Mouse (Mus musculus) spleen, postnatal 4 days (tissue): ENCODE data around the gene Gm20662.

Source experiments
- DNase-seq, 2 experiments: peaks; one replicate each; pipeline ENCODE4 v3.0.0; 2022; ENCODE audit warnings: low spot score in 2 of 2

Gene Gm20662

DNA sequence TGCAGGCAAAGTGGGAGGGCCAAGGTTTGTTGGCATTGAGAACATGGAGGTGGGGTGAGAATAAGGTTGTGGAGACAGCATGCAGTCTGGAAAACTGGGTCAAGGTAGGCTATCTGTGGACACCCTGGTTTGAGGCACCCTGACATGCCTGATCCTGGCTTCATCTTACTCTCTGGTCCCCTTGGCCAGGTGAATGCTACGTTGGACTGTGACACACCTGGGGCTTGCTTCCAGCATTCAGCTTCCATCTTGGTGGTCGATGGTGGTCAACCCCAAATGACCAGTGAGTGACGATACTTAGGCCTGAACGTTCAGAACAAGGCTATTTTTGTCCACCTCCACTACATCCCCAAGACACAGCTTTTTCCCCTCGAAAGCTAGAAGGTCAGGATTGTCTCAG lies at the start of gene Gm20662:
TSS of gene Gm20662 (plus strand) at position 301 of the 400 bp plus-strand sequence.
- no peak for DNase-seq

DNA sequence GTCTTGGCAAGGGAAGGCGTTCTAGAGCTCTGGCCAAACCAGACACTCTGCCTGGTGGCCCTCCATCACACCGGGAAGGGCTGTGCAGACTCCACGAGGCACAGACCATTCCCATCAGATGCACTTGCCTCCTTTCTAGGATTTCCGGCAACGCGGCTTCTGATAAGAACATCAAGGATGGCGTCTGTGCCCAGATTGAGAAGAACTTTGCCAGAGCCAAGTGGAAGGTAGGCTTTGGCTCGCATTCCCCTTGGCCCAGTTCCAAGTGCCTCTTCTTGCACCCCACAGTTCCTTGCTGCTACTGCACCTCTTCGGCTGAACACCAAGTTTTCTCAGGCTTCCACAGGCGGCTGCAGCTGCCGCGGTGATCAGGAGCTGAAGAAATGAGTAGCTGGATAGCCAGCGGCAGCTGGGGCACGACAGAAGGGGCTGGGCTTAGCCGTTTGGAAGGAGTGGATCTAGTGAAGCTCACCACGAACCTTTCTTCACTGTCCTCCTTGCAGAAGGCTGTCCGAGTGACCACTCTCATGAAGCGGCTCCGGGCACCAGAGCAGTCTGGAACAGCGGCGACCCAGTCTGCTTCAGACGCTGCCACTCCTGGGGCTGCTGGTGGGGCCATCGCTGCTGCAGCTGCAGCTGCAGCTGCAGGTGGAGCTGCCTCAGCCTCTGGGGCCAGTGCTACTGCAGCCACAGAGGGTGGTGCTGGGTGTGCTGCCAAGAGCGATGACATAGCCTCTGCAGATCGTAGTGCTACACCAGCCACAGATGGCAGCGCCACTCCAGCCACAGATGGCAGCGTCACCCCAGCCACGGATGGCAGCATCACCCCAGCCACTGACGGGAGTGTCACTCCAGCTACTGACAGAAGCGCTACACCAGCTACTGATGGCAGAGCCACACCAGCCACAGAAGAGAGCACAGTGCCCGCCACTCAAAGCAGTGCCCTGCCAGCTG lies 48.6 kb upstream of the Gm20662 start:
- DNase-seq, result no peak

DNA sequence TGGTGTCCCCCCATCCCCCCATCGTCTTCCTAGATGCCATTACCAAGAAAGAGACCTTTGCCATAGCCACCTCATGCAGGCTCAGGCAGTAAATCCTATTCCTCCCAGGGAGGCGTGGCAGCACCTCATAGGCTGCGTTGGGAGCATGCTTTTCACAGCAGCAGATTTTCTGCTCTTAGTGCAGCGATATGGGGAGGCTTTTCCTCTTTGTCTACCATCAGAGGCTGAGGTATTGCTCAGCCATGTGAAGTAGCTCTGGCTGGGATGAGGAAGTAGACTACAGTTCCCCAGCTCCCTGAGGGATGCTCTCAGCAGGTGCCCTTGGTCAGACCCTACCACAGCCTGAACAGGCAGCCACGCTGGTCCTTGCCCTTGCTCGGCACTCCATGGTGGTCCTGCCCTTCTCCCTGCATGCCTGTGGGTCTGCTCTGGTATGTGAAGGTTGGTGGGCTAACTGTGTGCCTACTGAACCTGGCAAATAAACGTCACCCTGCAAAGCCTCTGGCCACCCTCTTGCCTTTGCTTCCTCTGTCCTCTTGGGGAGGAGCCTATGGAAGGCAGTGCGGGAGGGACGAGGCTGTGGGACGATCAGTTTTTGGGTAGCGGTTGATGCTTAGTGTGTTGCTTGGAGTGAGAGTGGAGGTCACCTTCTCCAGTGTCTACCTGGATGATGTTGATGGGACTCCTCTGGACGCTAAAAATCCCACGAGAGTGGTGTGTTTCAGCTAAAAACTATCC lies 46.8 kb upstream of the Gm20662 start:
- DNase-seq, result no peak

DNA sequence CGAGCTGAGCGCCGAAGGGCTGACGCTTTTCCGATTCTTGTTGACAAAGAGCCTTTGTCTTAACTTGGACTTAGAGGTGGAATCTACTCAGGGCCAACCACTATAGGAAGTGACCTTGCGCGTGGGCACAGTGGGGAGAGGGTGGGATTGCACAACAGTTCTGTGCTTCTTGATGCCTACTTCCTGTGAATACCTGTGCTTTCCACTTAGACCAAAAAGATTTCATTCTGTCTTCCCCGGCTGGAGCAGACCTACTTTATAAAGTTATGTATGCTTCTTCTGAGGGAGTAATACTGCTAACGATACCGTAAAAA lies 46.3 kb upstream of the Gm20662 start, which contains the start of gene Traip:
TSS of gene Traip (plus strand) at position 215 of the 314 bp plus-strand sequence.
- DNase-seq, result no peak

DNA sequence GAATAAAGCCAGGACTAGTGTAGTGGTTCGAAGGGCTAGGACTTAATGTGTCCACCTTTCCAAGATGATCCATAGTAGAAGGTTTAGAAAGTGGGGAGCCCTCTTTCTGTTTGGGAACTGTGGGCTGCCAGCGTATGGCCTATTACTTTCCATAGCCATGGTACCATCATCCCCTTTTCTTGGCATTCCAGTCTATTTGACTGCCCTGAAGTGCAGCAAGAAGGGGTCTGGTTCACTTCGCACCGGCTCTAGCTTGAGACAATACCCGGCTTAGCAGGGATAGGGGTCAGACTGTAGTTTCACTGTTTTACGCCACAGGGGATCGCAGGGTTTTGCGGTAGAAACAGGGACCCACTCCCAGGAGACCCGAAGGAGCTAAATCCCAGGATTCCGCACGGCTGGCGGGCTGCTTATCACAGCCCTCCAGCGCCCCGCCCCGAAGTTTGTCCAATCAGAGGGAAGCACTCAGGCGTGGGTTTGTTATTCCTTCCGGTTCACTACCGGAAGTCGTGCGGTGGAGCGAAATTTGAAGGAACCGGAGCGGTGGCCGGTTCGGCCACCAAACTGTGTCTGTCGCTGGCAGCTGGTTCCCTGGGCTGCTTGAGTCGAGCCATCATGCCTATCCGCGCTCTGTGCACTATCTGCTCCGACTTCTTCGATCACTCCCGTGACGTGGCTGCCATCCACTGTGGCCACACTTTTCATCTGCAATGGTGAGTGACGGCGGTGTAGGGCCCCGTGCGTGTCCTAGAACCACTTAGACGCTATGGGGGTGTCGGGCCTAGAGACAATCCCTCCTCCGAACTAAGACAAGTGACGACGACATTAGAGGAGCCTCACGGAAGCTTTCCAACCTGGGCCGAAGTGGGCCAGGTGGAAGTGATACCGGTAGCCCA lies 45.4 kb upstream of the Gm20662 start:
- DNase-seq, result peak; percentile 90 to 94

DNA sequence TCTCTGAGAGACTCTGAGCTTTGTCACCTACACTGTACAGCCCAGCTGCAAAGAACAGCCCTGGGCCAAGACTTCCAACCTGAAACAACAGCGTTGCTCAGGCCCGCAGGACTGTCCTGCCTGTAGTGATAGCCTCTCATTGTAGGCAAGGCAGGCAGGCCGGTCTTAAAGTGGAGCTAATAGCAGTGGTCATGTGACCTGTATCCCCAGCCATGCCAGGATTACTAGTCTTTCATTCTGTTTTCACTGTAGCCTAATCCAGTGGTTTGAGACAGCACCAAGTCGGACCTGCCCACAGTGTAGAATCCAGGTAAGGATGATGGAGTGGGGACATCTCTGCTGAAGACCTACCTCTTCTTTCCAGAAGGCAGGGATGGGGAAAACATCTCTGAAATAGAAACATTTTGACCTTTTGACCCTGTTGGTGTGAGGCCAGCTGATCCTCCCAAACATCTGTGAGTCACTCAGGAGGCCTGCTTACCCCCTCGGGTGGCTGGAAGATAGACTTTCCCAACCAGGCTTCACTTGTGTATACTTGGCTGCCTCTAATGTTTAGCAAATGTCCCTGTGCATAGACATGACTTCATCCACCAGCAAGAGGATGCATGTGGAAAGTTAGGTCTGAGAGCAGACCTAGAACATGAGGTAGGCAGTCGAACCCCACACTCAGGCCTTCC lies 40.4 kb upstream of the Gm20662 start:
- no peak for DNase-seq

DNA sequence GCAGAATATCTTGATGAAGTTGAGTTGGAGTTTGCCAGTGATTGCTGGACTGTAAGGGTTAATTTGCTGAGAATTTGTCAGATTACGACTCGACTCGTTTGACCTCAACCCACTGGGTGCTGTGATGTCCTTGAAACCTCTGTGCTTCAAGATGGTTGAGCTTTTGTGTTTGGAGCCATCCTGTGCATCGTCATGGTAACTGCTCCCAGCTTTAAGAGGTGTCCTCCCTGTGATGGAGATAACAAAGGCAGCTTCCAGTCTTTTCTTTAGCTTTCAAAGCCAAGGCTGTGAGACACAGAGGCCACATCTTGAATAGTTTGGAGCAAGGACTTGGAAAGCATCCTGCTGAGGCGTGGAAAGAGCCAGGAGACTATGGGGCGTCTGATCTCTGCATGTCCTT lies 39.0 kb upstream of the Gm20662 start:
- no peak for DNase-seq

DNA sequence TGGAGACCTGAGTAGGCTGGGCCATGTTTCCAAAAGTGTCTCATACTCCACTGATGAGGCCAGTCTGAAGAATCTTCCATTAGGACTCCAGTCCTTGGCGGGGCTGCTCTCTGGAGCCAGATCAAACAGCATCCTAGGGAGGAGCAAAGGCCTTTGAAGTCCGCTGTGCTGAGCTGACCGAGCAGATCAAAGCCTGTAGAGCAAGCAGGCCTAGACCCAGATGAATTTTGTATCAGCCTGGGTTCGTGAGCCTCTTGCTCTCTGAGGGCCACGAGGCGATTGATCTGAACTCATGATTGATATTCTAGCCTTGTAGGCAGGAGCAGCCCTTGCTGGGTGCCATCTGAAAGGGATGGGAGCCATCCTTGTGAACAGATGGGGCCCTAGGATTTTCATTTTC lies 36.3 kb upstream of the Gm20662 start:
- no peak for DNase-seq

DNA sequence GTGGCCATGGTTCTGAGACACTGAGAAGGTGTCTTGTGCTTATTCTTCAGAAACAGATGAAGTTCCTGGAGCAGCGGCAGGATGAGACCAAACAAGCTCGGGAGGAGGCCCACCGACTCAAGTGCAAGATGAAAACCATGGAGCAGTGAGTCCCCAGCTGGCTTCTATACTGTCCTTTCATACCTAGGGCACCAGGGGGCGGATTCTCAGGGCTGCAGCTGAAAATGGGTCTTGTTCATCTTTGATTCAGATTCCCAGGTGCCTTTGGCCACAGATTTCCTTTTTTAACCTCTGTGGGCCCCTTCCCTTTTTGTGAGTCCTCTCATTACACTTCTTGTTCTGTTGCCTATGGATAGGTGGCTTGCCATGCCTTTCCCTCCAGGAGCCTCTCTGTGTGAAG lies 35.2 kb upstream of the Gm20662 start:
- DNase-seq, result no peak

DNA sequence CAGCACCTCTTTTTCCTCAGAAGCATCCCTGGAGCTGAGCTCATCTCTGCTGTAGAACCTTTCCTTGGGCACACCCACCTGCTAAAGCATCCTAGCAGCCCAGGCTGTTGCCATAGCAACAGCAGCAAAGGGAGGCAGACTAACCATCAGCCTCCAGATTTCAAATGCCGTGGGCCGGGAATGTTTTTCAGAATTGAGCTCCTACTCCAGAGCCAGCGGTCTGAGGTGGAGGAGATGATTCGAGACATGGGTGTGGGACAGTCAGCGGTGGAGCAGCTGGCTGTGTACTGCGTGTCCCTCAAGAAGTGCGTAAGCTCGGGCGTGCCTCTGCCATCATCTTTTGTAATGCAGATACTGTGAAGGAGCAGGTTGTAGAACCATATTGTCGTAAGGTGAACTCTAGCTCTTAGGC lies 34.8 kb upstream of the Gm20662 start:
- DNase-seq, result no peak

DNA sequence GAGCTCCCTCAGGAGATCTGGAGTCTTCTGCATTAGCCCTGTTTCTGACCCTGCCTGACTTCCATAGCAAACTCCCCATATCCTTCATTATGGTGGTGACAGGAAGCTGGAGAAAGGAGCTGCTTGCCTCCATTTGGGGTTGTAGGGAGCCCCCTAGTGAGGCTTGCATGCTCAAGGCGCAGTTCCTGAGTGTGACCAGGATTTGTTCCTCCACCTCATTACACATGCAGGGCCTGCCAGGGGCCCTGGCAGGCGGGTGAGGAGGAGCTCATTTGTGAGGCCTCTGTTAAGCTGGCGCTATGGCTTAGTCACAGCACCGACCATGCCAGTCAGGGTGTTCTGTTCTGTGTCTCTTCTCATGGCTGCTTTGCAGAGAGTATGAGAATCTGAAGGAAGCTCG lies 34.3 kb upstream of the Gm20662 start:
- no peak for DNase-seq

DNA sequence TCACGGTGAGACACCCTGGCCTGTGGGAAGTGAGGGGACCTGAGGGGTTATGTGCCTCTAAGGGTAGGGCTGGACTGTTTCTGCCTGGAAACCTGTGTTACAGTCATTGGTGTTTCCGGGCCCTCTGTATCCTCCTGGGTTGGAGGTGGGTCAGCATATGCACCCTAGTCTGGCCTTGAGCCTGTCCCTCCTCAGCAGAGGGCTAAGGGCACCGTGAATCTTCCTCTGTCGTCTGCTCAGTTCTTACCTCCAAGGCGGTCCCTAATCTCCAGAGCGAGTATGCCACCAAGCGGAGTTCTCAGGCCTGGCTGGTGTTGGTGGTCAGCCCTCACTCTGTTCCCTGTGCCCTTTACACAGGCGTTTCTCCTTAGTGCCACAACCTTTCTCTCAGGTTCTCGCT lies 33.2 kb upstream of the Gm20662 start:
- no peak for DNase-seq

DNA sequence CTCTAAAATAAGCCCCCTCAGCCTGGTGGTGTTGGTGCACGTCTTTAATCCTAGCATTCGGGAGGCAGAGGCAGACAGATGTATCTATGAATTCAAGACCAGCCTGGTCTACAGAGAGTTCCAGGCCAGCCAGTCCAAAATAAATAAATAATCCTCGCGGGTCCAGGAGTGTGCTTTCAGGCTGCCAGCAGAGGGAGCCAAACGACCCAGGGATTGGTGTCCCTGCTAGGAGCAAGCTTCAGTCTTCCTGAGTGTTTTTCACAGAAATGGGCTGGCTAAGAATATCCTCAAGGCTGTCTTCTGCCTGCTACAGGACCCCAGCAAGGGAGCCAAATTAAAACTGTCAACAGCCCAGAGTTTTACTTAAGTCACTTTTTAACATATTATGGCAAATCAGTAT lies 32.4 kb upstream of the Gm20662 start:
- peak; percentile 85 to 95 for DNase-seq

DNA sequence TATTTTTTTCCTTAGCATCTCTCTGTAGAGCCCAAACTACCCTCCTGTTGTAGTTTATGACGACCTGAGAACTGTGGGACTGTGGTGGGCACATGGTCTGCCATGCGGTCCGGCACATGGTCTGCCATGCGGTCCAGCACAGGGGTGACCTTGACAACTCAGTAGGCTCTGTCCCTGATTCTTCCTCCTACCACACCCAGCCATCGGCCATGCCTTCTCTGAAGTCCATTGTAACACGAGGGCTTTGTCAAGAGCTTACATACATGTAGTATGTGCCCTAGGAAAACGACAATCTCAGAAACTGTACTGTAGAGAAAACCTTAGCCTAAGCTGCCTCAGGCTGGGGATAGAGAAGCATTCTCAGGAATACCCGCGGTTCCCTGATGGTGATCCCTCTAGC lies 31.5 kb upstream of the Gm20662 start:
- no peak for DNase-seq

DNA sequence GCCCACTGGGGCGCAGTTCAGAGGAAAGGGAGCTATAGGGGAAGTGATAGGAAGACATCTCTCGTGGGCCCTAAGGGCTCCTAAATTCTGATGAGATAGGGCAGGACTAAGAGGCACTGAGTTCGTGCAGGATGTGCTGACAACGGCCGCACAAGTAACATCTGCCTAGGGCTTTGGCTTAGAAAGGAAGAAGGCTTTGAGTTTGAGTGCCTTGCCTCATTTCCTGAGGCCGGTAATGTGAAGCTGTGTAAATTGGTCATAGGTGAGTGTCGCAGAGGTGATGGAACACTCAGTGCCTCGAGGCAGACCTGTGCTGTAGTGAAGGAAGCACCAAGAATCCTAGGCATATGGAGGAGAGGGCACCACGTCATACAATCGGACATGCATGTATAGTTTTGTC lies 29.5 kb upstream of the Gm20662 start:
- no peak for DNase-seq

DNA sequence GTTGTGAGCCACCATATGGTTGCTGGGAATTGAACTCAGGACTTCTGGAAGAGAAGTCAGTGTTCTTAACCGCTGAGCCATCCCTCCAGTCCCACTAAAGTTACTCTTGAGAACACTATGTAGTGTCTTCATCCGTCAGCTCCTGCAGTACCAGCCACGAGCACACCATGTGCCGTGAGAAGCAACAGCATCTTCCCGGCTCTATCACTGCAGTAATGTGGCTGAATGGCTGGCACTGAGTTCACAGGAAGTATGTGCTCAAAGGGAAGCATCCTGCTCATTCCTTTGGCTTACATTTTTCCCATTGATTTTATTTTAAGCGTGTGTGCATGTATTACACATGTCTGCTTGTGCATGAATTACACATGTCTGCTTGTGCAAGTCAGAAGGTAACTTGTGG lies 28.7 kb upstream of the Gm20662 start:
- no peak for DNase-seq

DNA sequence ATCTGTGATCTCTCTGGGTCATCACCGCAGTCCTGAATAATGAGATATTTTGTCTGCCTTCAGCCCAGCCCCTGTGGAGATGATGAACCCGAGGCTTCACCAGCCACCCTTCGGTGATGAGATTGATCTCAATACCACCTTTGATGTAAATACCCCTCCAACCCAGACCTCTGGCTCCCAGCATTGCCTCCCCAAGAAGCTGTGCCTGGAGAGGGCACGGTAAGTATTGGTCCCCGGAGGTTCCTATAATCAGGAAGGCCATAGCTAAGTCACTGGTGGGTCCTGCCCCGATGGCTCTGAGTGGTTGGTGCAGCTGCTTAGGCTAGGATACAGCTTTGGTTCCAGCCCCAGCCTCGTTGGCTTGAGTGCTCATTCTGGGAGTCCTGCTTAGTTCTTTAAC lies 27.6 kb upstream of the Gm20662 start:
- no peak for DNase-seq

DNA sequence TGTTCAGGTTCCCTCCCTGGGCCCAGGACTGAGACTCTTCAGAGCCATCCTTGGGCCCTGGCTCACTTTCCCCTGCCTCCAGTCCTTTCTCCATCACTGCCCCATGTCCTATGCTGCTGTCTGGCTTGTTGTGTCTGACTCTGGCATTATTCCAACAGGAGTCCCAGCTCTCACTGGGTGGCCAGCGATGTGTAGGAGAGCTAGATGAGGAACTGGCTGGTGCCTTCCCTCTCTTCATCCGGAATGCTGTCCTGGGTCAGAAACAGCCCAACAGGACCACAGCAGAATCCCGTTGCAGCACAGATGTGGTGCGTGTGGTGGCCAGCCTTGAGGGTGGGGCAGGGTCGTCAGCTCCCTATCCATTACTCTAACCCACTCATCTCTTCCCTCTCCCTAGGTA lies 25.8 kb upstream of the Gm20662 start:
- DNase-seq, result no peak

DNA sequence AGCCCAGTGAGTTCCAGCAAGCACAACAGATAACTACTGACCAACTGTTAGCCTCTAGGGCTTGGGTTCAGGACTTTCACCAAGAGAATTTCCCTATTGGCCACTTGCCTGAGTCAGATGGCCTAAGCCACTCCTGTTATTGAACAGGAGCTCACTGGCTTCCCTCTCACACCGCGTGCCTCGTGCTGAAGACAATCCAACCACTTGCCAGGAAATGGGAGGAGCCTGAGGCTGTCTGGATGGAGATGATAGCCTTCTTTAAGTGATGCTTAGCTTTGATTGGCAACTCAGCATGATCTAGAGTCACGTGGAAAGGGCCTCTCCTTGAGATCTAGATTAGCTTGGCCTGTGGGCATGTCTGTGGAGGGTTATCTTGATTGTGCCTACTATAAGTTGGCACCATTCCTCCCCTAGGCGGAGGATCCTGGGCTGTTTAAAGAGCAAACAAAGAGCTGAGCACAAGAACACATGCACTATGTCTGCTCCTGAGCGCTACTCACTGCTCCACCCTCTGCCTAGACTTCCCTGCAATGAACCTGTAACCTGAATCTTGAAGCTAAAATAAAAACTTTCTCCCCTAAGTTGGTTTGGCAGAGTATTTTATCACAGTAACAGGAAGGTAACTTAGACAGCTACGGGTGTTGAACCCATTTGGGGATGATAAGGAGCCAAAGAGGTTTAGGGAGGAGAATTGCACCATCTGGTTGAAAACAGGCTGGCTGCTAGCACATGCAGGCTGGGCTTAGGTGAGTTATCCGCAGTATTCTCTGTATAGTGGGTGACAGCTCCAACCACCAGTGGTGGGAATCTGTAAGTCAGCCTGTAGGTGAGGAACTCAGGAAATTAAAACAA lies 24.2 kb upstream of the Gm20662 start:
- peak; percentile 77 to 78 for DNase-seq

DNA sequence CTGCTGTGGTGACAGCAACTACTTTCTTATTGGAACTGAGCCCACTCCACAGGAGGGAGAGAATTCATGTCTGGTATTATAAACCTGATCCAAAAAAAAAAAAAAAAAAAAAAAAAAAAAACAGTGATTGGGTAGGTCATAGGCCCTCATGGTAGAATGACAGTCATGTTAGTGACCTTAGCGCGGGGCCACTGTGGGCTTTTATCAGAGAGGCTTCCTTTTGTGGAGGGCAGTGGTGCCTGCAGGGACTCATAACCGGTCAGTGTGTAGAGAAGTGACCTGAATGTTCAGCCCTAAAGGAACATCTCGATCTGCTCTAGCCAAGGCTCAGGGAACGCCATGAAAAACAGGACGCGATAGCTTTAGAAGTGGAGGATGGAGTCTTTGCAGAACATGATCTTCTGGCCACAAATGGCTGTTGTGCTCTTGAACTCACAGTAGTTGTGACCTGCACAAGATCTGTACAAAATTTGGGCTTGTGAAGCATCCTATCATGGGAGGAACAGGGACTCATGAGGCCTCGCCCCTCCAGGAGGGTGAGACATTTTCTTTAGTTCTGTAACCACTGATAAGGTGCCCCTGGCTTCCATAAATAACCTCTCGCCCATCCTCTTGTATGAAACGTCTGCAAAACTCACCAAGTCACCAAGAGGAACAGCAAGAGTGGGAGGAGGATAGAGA lies 21.5 kb upstream of the Gm20662 start:
- DNase-seq, result peak in 1 of 2 experiments; percentile 63
